Mouse (Mus musculus) kidney, postnatal 0 days (tissue): Measurements from ENCODE around the gene Gm11027. TPM values are rescaled to one million over a fixed set of nuclear protein-coding genes. Genes with fewer than 3 reads are reported as not detected.
A peak's percentile ranks its signal among the peaks of the same experiment; 100 is the strongest.

Experiments used
- ATAC-seq: fragments of 200-750 bp; cut with Nextera tagmentation; replicated peaks from 2 replicates; pipeline ENCODE4 v1.8.0; 2017; ENCODE audit warnings: low read depth, moderate number of reproducible peaks, moderate TSS enrichment, moderate library complexity; ENCODE audit not compliant: low FRiP score
- DNase-seq: peaks from one replicate; pipeline ENCODE4 v3.0.0-alpha.2; 2016; ENCODE audit warnings: low spot score
- H3K27ac ChIP-seq: fragments of 300-500 bp; sonication (generic); 2 replicates; pipeline ENCODE4 v1.5.1; 2014; ENCODE audit warnings: mild to moderate bottlenecking
- H3K27me3 ChIP-seq: fragments of 300-500 bp; sonication (generic); 2 replicates; pipeline ENCODE4 v1.6.1; 2014; ENCODE audit warnings: low read length, mixed read lengths; ENCODE audit not compliant: insufficient read depth
- H3K36me3 ChIP-seq: fragments of 300-500 bp; sonication (generic); 2 replicates; pipeline ENCODE4 v1.6.1; 2014; ENCODE audit warnings: low read length, mixed read lengths; ENCODE audit not compliant: insufficient read depth
- H3K4me1 ChIP-seq: fragments of 300-500 bp; sonication (generic); replicated peaks from 2 replicates; pipeline ENCODE4 v1.6.1; 2014; ENCODE audit warnings: antibody characterized with exemption, low read length, mixed read lengths; ENCODE audit not compliant: insufficient read depth
- H3K4me2 ChIP-seq: fragments of 300-500 bp; sonication (generic); 2 replicates; pipeline ENCODE4 v1.6.1; 2014; ENCODE audit warnings: mild to moderate bottlenecking, low read length, moderate library complexity, mixed read lengths
- H3K4me3 ChIP-seq: fragments of 300-500 bp; sonication (generic); replicated peaks from 2 replicates; pipeline ENCODE4 v1.5.1; 2014; ENCODE audit warnings: low read depth, low read length
- H3K9ac ChIP-seq: fragments of 300-500 bp; sonication (generic); 2 replicates; pipeline ENCODE4 v1.6.1; 2014; ENCODE audit warnings: low read depth, low read length
- H3K9me3 ChIP-seq: fragments of 300-500 bp; sonication (generic); replicated peaks from 2 replicates; pipeline ENCODE4 v1.6.1; 2016; ENCODE audit warnings: low read length, inconsistent platforms, mixed read lengths
- CTCF ChIP-seq: IDR thresholded peaks from 2 replicates; pipeline ENCODE4 v1.5.1; 2016; ENCODE audit warnings: antibody characterized with exemption, low read depth, mild to moderate bottlenecking, moderate library complexity
- WGBS: fragments of 180-500 bp; shearing (Covaris S2); extraction: QIAGEN DNeasy Blood & Tissue Kit; methylation state at CpG from one replicate; pipeline ENCODE4 v1.1.7; 2014; 5-methylcytosine and 5-hydroxymethylcytosine counted together
- polyA plus RNA-seq: library from polyadenylated mRNA; unstranded; fragments of >200 nt; fragmentation: Nextera tagmentation; extraction: Ambion mirVana; gene quantifications from 2 replicates; pipeline ENCODE4 v1.2.1, GENCODE M21; 2015

The Gm11027 gene
- polyA plus RNA-seq, 1 experiment from 2014 or later: not detected

GRCm38 (mm10) chr12:116299906-116300305, 24.7 kb downstream of the Gm11027 start:
- no peak overlapping the region for H3K4me2 ChIP-seq
- no peaks in the 10 kb centered on the region for H3K27me3 ChIP-seq
- no peak for TF ChIP-seq CTCF
- no peaks in the 10 kb centered on the region for H3K4me1 ChIP-seq
- no peaks in the 10 kb centered on the region for H3K9me3 ChIP-seq
- WGBS: 97% methylated on average over 2 of the region's 2 CpGs
- no peak overlapping the region for H3K9ac ChIP-seq
- no peak overlapping the region for H3K4me3 ChIP-seq
- ATAC-seq (no peak), DNase-seq (no peak)
- no peaks in the 10 kb centered on the region for H3K36me3 ChIP-seq
- no peak overlapping the region for H3K27ac ChIP-seq

- H3K4me2 ChIP-seq: no peak overlapping the region
- H3K9me3 ChIP-seq: no peaks in the 10 kb centered on the region
- no peaks in the 10 kb centered on the region for H3K36me3 ChIP-seq
- no peak overlapping the region for H3K9ac ChIP-seq
- no peak overlapping the region for H3K4me3 ChIP-seq
- H3K27ac ChIP-seq: no peak overlapping the region
- DNase-seq (no peak), ATAC-seq (no peak)
- H3K4me1 ChIP-seq: no peaks in the 10 kb centered on the region
- no peak for TF ChIP-seq CTCF
- H3K27me3 ChIP-seq: no peaks in the 10 kb centered on the region
Observed at GRCm38 (mm10) chr12:116302181-116302580, 27.0 kb downstream of the Gm11027 start.

GRCm38 (mm10) chr12:116306042-116306441, 30.9 kb downstream of the Gm11027 start:
- Histone ChIP-seq H3K9me3 (no peaks in the 10 kb centered on the region), H3K4me3 (no peak overlapping the region), H3K9ac (no peak overlapping the region), H3K4me2 (no peak overlapping the region), H3K27ac (no peak overlapping the region), H3K27me3 (no peaks in the 10 kb centered on the region), H3K36me3 (no peaks in the 10 kb centered on the region), H3K4me1 (no peaks in the 10 kb centered on the region)
- DNase-seq: peak; percentile 21
- no peak for TF ChIP-seq CTCF
- WGBS: 37% methylated on average over 1 of the region's 1 CpGs
- no peak for ATAC-seq

GRCm38 (mm10) chr12:116307870-116308269, 32.7 kb downstream of the Gm11027 start:
- H3K4me1 ChIP-seq: no peaks in the 10 kb centered on the region
- no peak overlapping the region for H3K4me2 ChIP-seq
- H3K36me3 ChIP-seq: no peaks in the 10 kb centered on the region
- no peak overlapping the region for H3K27ac ChIP-seq
- ATAC-seq (no peak), DNase-seq (no peak)
- H3K9ac ChIP-seq: no peak overlapping the region
- TF ChIP-seq CTCF: no peak
- H3K9me3 ChIP-seq: no peaks in the 10 kb centered on the region
- no peak overlapping the region for H3K4me3 ChIP-seq
- WGBS: 69% methylated on average over 3 of the region's 3 CpGs
- no peaks in the 10 kb centered on the region for H3K27me3 ChIP-seq

- no peak for ATAC-seq
- no peak for DNase-seq
- Histone ChIP-seq H3K9ac (no peak overlapping the region), H3K4me1 (no peaks in the 10 kb centered on the region), H3K27me3 (no peaks in the 10 kb centered on the region), H3K9me3 (no peaks in the 10 kb centered on the region), H3K27ac (no peak overlapping the region), H3K4me2 (no peak overlapping the region), H3K4me3 (no peak overlapping the region), H3K36me3 (no peaks in the 10 kb centered on the region)
- no peak for TF ChIP-seq CTCF
- WGBS: 28% methylated on average over 2 of the region's 2 CpGs
Observed at GRCm38 (mm10) chr12:116308612-116309011, 33.4 kb downstream of the Gm11027 start.

GRCm38 (mm10) chr12:116313816-116314215, 38.6 kb downstream of the Gm11027 start:
- Histone ChIP-seq H3K9ac (no peak overlapping the region), H3K27ac (no peak overlapping the region), H3K4me3 (no peak overlapping the region), H3K36me3 (no peaks in the 10 kb centered on the region), H3K4me1 (no peaks in the 10 kb centered on the region), H3K9me3 (no peaks in the 10 kb centered on the region), H3K27me3 (no peaks in the 10 kb centered on the region), H3K4me2 (no peak overlapping the region)
- no peak for ATAC-seq
- no peak for DNase-seq
- WGBS: 88% methylated on average over 1 of the region's 1 CpGs
- TF ChIP-seq CTCF: no peak

GRCm38 (mm10) chr12:116315498-116315897, 40.3 kb downstream of the Gm11027 start:
- Histone ChIP-seq H3K9me3 (no peaks in the 10 kb centered on the region), H3K27ac (no peak overlapping the region), H3K9ac (no peak overlapping the region), H3K4me2 (no peak overlapping the region), H3K27me3 (no peaks in the 10 kb centered on the region), H3K4me3 (no peak overlapping the region), H3K4me1 (no peaks in the 10 kb centered on the region), H3K36me3 (no peaks in the 10 kb centered on the region)
- ATAC-seq (no peak), DNase-seq (no peak)
- WGBS: 38% methylated on average over 3 of the region's 3 CpGs
- TF ChIP-seq CTCF: no peak
